Comparison of ENCODE assay signal across 1 mouse cellular context in genomic region chr9:57439522-57440295, GRCm38 (mm10).
TF ChIP-seq lines count a peak whose summit lies in the region.

Gene Ppcdc (minus strand): TSS chr9:57440124.

TF ChIP-seq in MEL, 35 proteins besides CTCF, POLR2A, EP300 and RAD21 (continued from another document):
- TF ChIP-seq MAFK (IDR thresholded peaks at IDR 0.05; ENCODE audit: borderline replicate concordance, low read depth, low read length) (no peak), MAX (IDR thresholded peaks at IDR 0.05; ENCODE audit: low read length) (peak; percentile 80), TBP (IDR thresholded peaks at IDR 0.05; ENCODE audit: low read depth, low read length) (peak; percentile 75), USF2 (IDR thresholded peaks at IDR 0.05; ENCODE audit: borderline replicate concordance in 1 of 2, insufficient read depth in 1 of 2, low read depth in 1 of 2, low read length in 2 of 2) (no peak), MYB (IDR thresholded peaks at IDR 0.05; ENCODE audit: low read depth, low read length) (no peak)
